Comparison of ENCODE assay signal across 8 mouse cellular contexts in the genomic region with DNA sequence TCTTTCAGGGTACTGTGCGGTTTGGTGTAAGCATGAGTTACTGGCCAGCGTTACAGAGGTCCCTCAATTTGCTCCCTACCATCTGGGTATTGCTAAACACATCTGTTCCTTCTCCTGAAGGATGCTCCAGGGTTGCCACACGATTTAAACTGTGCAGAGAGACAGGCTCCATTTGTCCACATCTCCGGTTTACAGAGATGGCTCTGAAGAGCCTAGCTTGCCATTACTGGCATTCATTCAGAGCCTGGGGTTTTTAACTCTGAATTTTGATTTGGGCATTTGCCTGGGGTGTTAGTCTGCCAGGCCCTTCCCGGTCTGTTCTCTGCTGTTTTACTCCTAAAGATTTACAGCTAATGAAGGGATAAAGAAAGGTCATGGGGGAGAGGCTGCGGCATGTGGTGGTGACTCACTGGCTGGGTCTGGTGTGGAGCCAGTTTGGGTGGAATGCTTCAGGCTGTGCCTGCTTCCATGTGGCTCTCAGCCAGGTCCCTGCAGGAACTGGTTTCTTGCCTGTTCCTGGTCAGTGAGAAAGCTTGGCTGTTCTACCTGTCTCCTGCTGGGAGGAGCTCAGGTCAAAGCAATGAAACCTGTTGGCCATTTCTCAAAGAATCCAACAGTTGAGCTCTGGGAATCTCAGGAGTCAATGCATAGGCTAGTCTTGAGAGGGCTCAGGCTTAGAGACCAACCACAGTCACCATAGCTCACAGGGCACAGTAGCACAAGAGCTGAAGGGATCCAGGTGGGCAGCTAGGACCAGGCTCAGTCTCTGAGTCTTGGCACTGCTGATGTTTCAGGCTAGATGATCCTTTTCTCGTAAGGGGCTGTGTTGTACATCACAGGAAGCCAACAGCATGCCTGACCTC.
DNase-seq lines count a peak whose midpoint lies in the region; ATAC-seq lines count a peak whose summit lies in the region.

No protein-coding gene starts in this region.

- ATAC-seq in kidney, embryonic 14.5 days (ENCODE audit: low FRiP score, low TSS enrichment): peak; percentile 84

- no peak overlapping the region for H3K4me3 ChIP-seq in heart, embryonic 10.5 days
- H3K4me3 ChIP-seq in kidney, embryonic 14.5 days (ENCODE audit: low read length): no peak overlapping the region

- H3K27ac ChIP-seq in heart, embryonic 10.5 days: peak overlapping the region; percentile 79; the same call in 1 of the 2 replicates
- no peak overlapping the region for H3K27ac ChIP-seq in kidney, embryonic 14.5 days (ENCODE audit: low read depth, low read length)

- intact Hi-C loops in left cerebral cortex, postnatal 4 days (cut with DNase I): no loop called here
- intact Hi-C loops in left cerebral cortex, postnatal 14 days (cut with DNase I): no loop called here

- peaks cover 37% of the 10 kb centered on the region for H3K4me1 ChIP-seq in heart, embryonic 10.5 days
- 0 out of 2 replicates have a peak, but pooled peaks cover 4% of the 10 kb centered on the region for H3K4me1 ChIP-seq in kidney, embryonic 14.5 days (ENCODE audit: control insufficient read depth, insufficient read depth, low read length)

- H3K36me3 ChIP-seq in heart, embryonic 10.5 days: no peaks in the 10 kb centered on the region
- no peaks in the 10 kb centered on the region for H3K36me3 ChIP-seq in kidney, embryonic 14.5 days (ENCODE audit: control insufficient read depth, insufficient read depth, low read length)

- H3K27me3 ChIP-seq in heart, embryonic 10.5 days (ENCODE audit: insufficient read depth, poor library complexity, severe bottlenecking): no peaks in the 10 kb centered on the region
- H3K27me3 ChIP-seq in kidney, embryonic 14.5 days (ENCODE audit: control insufficient read depth, insufficient read depth, low read length): no peaks in the 10 kb centered on the region

- no peak overlapping the region for H3K9ac ChIP-seq in kidney, embryonic 14.5 days (ENCODE audit: low read depth, low read length)

- H3K9me3 ChIP-seq in heart, embryonic 10.5 days: no peaks in the 10 kb centered on the region
- H3K9me3 ChIP-seq in kidney, embryonic 14.5 days (ENCODE audit: control insufficient read depth, low read length): no peaks in the 10 kb centered on the region

- no peak overlapping the region for H3K4me2 ChIP-seq in kidney, embryonic 14.5 days (replicated peaks; ENCODE audit: low read depth, low read length)

- WGBS in heart, embryonic 10.5 days: 78% methylated on average over 7 of the region's 7 CpGs
- WGBS in kidney, embryonic 14.5 days: 29% methylated on average over 7 of the region's 7 CpGs

- peak; percentile 93 for DNase-seq in left cerebral cortex, postnatal 4 days
- no peak for DNase-seq in left cerebral cortex, postnatal 14 days (ENCODE audit: low spot score in 2 of 2)
- DNase-seq in cerebellum, postnatal 14 days: peak; percentile 98 to 100
- no peak for DNase-seq in heart, embryonic 10.5 days (ENCODE audit: low spot score)
- DNase-seq in lung, postnatal 14 days: peak; percentile 71
- DNase-seq in testis, postnatal 14 days (ENCODE audit: low spot score): peak; percentile 52
- no peak for DNase-seq in T-cell, adult 2 months (ENCODE audit: low spot score)

Comparison
In these comparisons a context has a peak if more than half of its experiments do, and no peak if none do; other contexts are left out.
1. DNase-seq: peak in left cerebral cortex, postnatal 4 days (single experiment), cerebellum, postnatal 14 days (2 of 2), lung, postnatal 14 days (single experiment) and testis, postnatal 14 days (single experiment); none in left cerebral cortex, postnatal 14 days (0 of 2), heart, embryonic 10.5 days (single experiment) and T-cell, adult 2 months (single experiment).